Mouse (Mus musculus) lung, postnatal 10 days (tissue): ENCODE data around the gene Rps6kl1.

ENCODE experiments used
- DNase-seq: peaks from one replicate; pipeline ENCODE4 v3.0.0; 2021

The Rps6kl1 gene

DNA sequence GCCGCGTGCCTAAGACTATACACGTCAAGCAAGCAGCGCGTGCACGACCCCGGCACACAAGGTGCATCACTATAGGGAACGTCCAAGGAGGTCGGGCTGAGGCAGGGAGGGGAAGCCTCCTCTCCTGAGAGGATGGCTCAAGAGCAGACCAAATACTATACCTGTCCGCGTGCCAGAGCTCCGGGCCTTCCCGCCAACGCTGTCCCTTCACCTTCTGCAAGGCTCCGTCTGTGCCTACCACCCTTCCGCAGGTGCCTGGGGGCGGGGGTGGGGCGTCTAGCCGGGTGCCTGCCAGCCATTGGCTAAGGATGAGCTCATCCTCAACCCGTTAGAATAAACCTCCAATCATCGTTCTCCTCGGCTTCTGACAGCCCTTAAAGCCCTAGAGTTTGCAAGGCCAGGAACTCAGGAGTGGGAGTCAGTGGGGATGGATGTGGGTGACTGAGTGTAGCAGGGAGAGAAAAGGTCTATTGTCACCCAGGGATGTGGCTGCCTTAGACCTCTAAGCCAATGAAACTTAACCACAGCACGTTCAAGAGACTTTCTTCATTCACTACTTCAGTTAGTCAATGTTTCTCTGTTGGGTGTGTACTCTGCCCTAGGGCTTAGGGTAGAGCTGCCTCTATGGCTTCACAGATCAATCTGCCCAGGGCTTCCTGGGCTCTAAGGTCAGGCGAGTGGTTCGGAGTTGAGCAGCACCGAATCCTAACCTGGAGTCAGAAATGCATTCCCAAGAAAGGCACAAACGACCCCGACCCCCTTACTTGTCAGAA lies at the start of gene Rps6kl1:
TSS of gene Rps6kl1 (minus strand) at position 263 of the 773 bp plus-strand sequence.
- peak; percentile 46 for DNase-seq

DNA sequence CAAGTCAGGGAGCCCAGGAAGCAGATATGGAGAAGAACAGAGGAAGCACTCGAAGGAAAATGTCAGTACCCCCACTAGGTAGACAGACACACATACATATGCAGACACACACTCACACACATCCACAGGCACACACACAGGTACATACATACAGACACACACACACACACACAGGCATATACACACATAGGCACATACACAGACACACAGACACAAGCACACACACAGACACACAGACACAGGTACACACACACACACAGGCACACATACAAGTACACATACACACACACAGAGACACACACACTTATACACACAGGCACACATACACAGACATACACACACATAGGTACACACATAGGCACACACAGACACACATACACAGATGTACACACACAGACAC lies 48.9 kb upstream of the Rps6kl1 start:
- no peak for DNase-seq

DNA sequence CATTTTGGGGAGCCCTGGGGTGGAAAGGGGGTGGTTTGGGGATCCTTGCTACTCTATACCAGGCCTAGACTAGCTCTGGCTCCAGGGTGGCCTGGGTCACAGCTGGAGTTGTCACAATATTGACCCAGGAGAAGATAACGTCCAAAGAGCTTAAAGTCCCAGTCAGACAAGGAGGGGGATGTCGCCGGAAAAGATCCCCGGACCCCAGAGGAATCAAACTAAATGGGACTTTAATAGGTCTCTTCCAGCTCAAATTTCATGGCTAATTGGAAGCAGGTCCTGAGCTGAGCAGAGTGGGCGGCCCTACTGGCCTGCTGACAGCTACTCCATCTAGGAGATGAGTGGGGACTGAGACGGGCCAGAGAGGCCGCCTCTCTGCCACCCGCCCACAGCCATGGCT lies 46.9 kb upstream of the Rps6kl1 start:
- no peak for DNase-seq

DNA sequence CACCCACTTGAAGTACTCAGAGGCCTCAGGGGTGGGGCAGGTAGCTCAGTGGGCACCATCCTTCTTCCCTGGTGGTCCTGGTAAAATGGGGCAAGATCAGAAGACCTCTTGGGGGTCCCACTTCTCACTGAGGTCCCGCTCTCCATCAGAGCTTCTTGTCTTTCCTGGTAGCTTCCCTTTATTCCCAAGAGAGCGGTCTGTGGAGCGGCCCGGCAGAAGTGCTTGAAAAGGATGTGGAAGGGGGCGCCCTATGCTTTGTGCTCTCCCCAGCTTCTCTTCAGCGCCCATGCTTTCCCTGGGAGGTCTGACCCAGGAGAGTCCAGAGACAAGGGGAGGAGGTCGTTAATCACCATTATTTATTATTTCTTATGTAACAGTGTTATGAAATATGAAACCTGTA lies 46.3 kb upstream of the Rps6kl1 start:
- DNase-seq = no peak

DNA sequence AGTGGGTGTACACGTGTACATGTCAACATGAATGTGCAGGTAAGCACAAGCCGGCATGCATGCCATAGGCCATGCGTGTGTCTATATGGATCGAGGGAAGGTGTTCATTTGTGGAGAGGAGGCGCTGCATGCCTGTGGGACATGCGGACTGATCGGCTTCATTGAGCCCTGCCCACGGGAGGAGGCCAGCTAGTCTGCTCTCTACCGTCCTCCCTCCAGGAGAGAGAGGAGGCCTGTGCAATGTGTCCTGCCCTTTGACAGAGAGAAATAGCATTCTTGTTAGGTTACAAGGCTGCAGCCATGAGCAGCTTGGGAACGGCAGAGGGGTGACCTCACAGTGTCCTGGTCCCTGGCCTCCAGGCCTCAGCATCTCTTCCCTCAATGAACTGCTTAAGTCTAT lies 45.1 kb upstream of the Rps6kl1 start:
- DNase-seq = no peak

DNA sequence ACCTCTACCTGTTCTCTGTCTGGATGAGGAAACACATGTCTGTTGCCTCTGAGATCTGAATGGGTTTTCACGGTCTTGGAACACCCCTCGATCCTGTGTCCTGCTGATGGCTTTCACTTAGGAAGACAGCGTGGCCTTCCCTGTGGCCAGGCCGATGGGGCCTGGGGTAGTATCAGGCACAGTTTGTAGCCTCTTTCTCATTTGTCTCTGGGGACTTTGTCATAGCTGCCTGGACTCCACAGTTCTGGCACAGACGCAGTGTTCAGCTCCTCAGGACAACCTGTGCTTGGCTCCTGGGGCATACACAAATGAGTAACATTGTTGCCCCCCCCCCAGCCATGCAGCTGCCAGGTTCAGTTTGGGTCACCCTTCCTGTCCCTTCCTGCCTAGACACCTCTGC lies 44.0 kb upstream of the Rps6kl1 start:
- DNase-seq = no peak

DNA sequence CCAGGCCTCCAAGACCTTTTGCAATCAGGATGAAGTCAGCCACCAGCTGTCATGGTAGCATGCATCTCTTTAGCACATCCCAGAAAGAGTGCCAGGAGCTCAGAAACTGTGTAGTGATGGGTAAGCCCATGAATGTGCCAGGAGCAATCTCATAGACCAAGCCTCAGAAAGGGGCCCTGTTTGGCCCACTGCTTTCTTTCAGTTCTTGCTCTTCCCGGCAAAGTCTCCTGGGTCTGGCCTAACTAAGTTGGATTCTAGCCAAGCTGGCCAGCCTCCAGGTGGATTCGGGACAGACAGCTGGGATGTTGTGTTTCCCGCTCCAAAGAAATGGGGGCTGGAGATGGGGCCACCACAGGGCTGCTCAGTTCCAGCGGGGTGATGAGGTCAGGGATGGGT lies 43.6 kb upstream of the Rps6kl1 start:
- DNase-seq = peak; percentile 93

DNA sequence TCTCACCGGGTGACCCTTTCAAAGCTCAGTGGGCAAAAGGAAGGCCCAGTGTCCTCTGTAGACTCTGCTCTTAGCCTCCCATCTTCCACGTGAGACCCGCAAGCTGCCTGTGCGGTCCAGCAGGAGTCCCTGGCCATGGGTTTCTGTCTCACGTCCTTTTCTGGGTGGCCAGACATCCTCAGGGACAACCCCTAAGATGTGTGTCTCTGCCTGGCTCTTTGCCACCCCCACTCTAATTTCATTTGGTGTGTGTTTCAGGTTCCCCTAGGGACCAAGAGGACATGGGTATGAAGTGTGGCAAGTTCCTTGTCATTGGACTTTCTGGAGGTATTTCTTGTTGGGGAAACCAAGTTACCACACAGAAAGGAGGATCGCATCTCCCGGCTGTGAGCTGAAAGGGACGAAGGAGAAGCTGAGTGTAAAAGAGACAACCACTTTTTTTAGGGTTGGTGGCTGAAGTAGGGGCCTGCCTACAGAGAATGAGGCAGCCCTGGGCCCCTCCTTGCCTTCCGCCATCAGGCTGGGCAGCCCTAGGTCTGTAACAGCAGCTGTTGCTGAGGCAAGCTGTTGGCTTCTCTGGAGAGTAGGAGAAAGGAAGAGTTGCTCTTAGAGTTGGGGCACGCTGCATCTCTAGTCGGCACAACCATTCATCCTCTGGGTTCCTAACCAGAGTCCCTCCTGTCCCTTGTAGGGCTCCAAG lies 43.0 kb upstream of the Rps6kl1 start:
- DNase-seq = no peak

DNA sequence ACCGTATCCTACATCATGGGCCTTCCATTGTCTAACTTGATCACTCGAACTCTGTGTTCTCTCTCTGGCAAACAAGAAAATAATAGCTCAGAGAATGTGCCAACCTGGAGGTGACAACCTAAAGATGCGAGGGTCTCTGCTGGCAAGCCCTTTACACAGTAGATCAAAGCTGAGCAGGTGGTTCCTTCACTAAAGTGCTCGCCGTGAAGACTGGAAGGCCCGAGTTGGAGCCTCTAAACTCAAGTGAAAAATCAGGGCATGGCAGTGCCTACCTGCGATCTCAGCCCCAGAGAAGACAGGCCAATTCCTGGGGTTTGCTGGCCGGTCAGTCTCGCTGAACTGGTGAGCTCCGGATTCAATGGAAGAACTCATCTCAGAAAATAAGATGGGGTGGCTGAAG lies 42.1 kb upstream of the Rps6kl1 start:
- DNase-seq = no peak

DNA sequence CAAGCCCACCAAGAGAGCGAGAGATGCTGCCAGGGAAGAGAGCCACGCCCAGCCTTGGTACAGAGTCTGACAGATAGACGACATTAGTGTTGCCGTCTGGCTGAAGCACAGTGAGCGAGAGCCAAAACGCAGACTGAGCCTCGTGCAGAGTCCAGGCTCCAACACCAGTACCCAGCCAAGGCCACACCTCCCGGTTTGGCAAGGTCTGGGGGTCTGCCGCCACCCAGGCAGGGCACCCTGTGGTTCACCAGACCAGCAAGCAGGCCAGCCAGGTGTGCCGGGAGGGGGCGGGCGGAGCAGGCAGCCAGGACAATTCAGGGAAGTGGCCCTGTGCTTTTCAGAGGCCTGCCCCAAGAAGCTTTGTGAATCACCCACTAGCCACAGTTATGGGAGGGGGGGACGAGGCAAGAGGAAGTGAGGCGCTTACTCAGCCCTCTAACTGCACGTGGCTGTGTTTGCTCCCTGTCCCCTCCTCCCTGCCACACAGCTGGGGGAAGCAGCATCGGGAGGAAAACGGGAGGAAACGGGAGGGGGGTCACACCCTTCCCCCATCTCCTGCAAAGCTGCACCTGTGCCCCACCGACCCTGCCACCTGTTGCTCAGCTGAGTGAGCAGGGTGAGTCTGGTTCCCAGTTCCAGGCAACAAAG lies 41.5 kb upstream of the Rps6kl1 start:
- DNase-seq = peak; percentile 77

DNA sequence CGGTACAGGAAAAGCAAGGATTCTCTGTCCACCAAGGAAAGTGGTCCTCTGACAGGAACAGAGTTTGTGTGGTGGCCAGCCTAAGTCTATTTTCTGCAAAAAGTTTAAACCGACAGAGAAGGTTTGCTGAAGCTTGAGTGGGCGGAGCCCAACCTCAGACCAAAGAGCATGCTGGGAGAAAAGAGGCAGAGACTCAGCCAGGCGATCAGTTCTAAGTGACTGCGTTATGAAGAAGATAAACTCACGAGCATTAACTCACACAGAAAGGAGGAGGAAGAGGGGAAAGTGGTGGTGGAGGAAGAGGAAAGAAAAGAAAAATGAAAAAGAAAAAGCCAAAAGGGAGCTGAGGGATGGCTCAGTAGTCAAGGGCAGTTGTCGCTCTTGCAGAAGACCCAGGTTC lies 39.2 kb upstream of the Rps6kl1 start:
- DNase-seq = no peak

DNA sequence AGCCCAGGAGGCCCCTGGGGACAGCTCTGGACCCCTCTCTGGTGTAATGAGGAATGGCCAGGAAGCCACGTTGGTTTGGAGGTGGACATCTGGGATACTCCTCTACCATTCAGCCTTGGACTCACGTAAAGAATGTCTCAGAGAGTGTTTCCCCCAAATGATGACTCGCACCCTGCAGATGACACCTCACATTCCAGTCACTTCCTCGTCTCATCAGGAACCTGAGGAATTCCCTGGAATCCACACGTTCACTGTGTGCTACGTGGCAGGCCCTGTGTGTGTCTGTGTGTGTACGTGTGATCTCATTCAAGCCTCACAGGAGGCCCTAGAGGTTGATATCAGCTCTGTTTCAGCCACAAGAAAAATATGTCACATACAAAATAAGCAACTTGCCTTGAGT lies 35.3 kb upstream of the Rps6kl1 start:
- DNase-seq = no peak

DNA sequence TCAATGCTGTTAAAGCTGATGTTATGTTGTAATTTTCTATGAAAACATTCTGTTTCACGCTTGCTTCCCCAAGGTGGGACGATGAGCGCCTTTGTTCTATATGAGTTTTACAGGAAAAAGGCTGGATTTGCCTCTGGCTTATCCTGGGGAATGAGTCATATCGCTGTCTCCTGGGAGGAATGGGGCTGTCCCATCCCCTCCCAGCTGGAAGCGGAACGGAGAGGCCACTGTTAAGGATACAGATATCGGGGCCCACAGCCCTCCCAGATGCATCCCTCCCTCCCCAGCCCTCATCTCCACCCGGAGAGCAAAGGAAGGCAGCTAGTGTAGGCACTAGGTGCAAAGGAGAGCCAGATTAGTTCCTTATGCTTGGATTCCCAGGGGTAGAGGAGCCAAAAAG lies 34.7 kb upstream of the Rps6kl1 start:
- no peak for DNase-seq

DNA sequence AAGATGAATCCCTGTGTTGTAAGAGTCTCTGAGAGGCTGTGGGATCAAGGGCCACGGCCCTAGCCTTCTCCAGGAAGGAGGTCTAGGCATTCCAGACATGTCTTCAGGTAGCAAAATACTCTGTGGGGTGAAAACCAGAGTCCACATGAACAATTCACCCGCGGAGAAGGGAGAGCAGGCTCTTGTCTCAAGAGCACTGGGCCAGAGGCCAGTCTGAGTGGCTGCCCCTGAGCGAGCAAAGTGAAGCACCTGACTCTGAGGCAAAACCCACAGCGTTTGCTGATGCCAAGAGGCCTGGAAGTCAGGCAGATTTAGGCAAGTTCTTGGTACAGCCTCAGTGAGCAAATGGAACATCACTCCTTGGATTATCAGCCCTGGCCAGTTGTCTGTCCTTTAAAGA lies 33.1 kb upstream of the Rps6kl1 start:
- DNase-seq = peak; percentile 67

DNA sequence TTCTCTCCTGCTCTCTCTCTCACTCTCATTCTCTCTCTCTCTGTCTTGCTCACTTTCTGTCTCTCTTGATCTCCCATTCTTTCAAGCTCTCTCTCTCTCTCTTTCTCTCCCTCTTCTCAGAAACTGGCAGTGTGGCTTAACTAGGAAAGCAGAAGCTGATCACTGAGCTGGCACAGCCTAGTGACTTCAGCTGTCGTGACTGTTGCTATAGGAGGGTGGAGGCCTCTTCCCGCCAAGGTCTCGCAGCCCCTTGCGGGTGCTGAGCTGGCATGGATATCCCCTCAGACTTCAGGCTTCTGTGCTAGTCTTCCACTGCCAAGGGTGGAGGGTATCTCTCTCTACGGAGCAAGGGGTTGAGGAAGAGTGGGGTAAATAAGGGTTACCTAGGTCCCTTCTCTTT lies 31.8 kb upstream of the Rps6kl1 start:
- DNase-seq = no peak

DNA sequence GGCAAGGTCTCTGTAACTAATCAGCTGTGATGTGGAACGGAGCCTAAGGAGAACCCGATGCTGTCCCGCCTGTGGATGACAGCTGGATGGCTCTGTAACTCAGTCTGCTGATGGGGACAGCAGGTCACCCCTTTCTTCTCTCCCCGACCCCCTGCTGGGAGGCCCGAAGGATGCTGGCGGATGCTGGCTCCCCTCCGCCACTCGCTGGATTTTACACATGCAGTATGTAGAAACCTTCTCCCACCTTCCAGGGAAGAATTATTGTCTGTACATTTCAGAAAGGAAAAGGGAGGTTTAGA lies 31.2 kb upstream of the Rps6kl1 start:
- DNase-seq = no peak

DNA sequence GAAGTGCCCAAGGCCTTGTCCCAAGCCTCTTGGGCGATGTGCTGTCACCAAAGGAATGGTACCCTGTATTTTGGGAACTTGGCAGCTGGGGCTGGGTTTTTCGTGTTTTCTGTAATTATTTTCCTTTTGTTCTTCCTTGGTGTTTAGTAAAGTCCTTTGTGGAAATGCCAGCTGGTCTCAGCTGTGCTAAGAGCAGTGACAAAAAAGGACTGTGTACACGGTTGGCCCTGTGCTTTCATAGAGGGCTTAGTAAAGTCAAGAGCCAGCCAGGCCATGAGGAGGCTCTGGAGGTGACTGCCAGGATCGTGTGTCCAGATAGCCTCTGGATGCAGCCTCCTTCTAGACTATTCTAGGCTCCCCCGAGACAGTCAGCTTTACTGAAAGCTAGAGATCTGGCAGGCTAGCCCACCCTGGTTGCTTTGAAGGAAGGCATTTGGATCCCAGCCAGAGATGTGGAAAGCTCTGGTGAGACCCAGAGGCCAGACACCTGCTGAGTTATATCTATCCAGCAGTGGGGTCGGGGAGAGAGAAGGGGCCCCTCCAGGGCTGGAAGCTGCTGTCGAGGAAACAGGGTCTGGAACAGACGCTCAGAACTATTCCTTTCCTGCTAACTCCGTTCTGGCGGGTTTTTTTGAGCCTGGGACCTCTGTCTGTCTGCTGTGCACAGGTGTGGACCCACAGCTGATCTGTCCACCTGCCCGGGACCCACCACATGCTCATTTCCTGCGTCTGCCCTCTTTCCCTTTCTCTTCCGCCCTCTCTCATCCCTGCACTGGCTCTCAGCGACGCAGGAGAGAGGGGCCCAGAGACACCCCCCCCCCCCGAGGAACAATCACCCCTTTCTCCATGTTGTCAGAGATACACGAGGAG lies 30.6 kb upstream of the Rps6kl1 start:
- DNase-seq = peak; percentile 52

DNA sequence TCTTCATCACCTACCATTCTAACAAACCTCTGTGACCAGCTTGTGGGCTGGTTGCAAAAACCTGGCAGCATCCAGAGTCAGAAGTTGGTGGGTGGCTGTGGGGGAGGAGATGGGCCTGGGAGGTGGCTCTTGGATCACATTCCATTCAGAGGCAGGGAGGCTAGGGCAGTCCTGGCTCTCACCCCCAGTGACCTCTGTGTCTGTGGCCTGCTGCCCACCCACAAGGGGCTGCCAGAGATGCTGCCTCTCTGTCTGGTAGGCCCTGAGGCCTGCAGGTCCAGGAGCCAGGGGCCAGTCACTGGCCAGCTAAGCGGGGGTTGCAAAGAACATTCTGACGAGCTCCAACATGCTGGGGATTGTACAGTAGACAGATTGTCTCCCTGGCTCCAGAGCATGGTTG lies 27.2 kb upstream of the Rps6kl1 start:
- no peak for DNase-seq

DNA sequence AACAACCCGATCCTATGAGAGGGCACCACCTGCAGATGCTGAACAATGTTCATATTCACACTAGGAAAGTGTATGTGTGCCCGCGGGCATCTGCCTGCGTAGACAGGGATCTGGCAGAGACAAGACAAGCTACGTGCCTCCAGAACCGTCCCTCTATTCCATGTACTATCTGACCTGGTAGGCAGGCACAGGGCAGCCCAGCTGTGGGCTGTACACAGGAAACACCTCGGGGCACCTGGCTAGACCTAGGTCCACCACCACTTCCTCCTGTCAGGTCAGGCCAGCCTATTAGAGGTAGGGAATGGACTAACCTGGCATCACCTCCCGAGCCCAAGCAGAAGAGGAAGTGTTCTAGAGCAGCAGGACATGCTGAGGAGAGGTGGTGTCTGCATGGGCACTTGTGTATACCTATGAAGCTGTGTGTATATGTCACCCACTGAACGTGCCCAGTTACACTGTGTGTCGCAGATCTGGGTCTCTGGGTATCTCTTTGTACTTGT lies 26.7 kb upstream of the Rps6kl1 start, which contains the start of gene Pgf:
TSS of gene Pgf (minus strand) at position 51 of the 500 bp plus-strand sequence.
- no peak for DNase-seq

DNA sequence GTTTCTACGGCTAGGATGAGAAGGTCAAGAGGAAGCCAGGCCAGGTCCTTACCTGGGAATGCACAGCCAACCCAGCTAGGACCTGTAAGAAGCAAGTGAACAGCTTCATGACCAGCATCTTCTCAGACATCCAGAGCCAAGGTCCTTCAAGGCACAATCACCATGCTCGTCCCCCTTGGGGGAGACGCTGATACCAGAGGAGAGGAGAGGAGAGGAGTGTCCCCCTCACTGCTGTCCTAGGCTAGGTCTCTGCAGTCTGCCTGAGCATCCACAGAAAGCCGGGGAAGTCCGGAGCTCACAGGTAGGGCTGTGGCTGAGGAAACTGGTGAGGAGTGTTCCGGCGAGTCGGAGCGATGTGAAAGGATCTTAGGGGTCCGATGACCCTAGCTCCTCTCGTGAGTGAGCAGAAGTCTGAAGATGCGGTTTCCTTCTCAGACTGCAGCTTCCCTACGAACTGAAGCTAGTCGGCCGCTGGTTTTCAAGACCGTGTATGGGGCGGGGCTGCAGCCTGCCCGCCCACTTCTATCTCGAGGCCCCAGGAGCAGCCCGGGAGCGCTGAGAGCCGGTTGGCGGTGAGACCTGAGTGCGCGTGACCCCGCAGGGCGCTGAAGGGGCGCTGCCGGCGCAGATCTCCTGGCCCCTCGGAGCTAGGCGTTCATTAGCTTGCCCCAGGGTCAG lies 25.9 kb upstream of the Rps6kl1 start:
- peak; percentile 71 for DNase-seq

DNA sequence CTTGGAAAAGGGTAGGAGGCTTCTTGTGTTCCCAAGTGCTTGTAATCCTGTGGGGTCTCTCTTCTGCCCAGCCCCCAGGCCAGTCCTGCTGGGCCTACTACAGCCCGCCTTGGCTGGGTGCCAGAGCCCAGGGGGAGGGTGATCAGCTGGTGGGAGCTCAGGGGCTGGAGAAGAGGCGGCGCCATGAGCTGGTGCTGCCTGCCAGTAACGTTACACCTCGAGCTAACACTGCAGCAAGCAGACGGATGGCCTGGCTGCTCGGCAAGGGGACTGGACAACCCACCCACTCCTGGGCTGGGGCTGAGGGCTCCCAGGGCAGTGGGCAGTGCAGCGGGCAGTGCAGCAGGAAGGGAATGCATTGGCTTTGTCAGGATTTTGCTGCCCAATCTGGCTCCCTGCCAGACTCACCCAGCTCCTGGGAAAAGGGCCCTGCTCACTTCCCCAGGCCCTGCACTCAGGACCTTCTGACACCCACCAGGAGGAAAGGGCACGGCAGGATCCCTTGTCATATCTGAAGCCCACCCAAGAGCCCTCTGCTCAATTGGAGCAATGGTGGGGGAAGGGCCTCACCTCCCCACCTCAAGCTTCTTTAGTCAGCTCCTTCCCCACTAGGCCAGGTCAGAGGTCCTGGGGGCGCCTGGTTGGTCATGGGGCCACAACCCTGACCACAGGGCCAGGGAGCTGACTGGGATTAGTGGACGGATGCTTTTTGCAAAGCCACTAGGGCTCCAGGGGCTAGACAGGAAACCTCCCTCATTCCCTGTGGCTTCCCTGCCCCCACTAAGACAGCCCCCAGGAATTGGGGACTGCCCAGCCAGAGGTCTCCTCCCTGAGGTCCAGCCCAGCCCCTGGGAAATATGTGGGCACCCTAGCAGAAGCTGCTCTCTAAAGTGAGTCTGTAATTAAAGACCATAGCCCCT lies 25.1 kb upstream of the Rps6kl1 start:
- peak; percentile 64 for DNase-seq
